Mouse (Mus musculus): Measurements from ENCODE around the gene Ntm.

Gene Ntm

GRCm38 (mm10) chr9:29242497-29243422, 720.2 kb downstream of the Ntm start:
- DNase-seq (ENCODE audit: low read depth, low spot score) = peak; percentile 99

- DNase-seq (ENCODE audit: low read depth, low spot score) = no peak
Observed at GRCm38 (mm10) chr9:29240797-29241196, 722.1 kb downstream of the Ntm start.

GRCm38 (mm10) chr9:29238973-29239372, 724.0 kb downstream of the Ntm start:
- DNase-seq (ENCODE audit: low read depth, low spot score) = peak; percentile 95

- DNase-seq (ENCODE audit: low read depth, low spot score) = no peak
Observed at GRCm38 (mm10) chr9:29236752-29237151, 726.2 kb downstream of the Ntm start.

- DNase-seq (ENCODE audit: low read depth, low spot score) = peak; percentile 61
Observed at GRCm38 (mm10) chr9:29227747-29228146, 735.2 kb downstream of the Ntm start.

GRCm38 (mm10) chr9:29222915-29223545, 739.9 kb downstream of the Ntm start:
- no peak for DNase-seq (ENCODE audit: low read depth, low spot score)

GRCm38 (mm10) chr9:29220941-29221615, 741.9 kb downstream of the Ntm start:
- peak; percentile 92 for DNase-seq (ENCODE audit: low read depth, low spot score)

GRCm38 (mm10) chr9:29220493-29220892, 742.4 kb downstream of the Ntm start:
- peak; percentile 98 for DNase-seq (ENCODE audit: low read depth, low spot score)

- peak; percentile 92 for DNase-seq (ENCODE audit: low read depth, low spot score)
Observed at GRCm38 (mm10) chr9:29217951-29218350, 745.0 kb downstream of the Ntm start.

GRCm38 (mm10) chr9:29216528-29216927, 746.4 kb downstream of the Ntm start:
- peak; percentile 39 for DNase-seq (ENCODE audit: low read depth, low spot score)

GRCm38 (mm10) chr9:29215796-29216195, 747.1 kb downstream of the Ntm start:
- DNase-seq (ENCODE audit: low read depth, low spot score) = peak; percentile 94

GRCm38 (mm10) chr9:29215241-29215640, 747.7 kb downstream of the Ntm start:
- DNase-seq (ENCODE audit: low read depth, low spot score) = peak; percentile 30

- DNase-seq (ENCODE audit: low read depth, low spot score) = peak; percentile 78
Observed at GRCm38 (mm10) chr9:29209243-29209642, 753.7 kb downstream of the Ntm start.

GRCm38 (mm10) chr9:29208142-29208541, 754.8 kb downstream of the Ntm start:
- DNase-seq (ENCODE audit: low read depth, low spot score) = no peak

GRCm38 (mm10) chr9:29205680-29206079, 757.3 kb downstream of the Ntm start:
- peak; percentile 69 for DNase-seq (ENCODE audit: low read depth, low spot score)

- peak; percentile 71 for DNase-seq (ENCODE audit: low read depth, low spot score)
Observed at GRCm38 (mm10) chr9:29202196-29202595, 760.7 kb downstream of the Ntm start.

GRCm38 (mm10) chr9:29201163-29202053, 761.5 kb downstream of the Ntm start:
- peak; percentile 95 for DNase-seq (ENCODE audit: low read depth, low spot score)

- DNase-seq (ENCODE audit: low read depth, low spot score) = peak; percentile 84
Observed at GRCm38 (mm10) chr9:29197046-29197445, 765.9 kb downstream of the Ntm start.

GRCm38 (mm10) chr9:29194265-29194664, 768.7 kb downstream of the Ntm start:
- DNase-seq (ENCODE audit: low read depth, low spot score) = no peak

GRCm38 (mm10) chr9:29183011-29183410, 779.9 kb downstream of the Ntm start:
- DNase-seq (ENCODE audit: low read depth, low spot score) = peak; percentile 50

- no peak for DNase-seq (ENCODE audit: low read depth, low spot score)
Observed at GRCm38 (mm10) chr9:29181661-29182060, 781.3 kb downstream of the Ntm start.

All from brain, adult 2 months (tissue).